ENCODE assay signal across 8 mouse cellular contexts in the genomic region with DNA sequence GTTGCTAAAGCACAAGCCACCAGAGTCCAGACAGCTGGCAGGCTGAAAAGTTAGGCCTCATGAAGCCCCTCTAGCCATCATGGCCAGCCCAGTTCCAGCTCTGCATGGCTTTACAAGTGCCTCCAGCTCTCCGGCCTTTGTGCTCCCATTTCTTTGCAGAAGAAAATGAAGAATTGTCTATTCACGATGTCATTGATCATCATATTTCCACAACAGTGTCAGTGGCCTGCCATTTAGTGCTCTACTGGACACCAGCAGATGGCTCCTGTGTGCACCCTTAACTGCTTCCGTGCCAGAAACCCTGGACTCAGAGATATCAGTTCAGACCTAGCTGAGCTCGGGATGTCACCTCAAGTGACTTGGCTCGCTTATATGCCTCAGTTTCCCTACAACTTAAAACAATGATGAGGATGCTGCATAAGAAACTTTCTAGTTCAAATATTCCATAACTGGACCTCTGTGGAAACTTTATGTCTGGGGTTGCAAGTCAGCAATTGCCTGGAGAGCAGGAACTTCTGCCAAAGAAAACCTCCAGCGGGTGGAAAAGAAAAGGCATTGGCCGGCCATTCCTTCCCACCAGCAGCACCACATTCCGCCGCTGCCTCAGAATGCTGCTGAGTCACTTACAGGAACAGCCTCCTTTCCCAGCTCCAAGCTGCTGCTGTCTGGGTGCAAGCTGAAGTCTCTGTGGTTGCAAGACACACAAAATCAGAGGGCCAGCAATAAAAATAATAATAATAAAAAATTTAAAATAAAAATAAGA.
DNase-seq lines count a peak whose midpoint lies in the region; ATAC-seq and TF ChIP-seq lines count a peak whose summit lies in the region.

No protein-coding gene starts in this region.

- TF ChIP-seq CTCF in forebrain, postnatal 0 days (IDR thresholded peaks at IDR 0.05; ENCODE audit: low read depth), result peak; percentile 16

- H3K27ac ChIP-seq in forebrain, postnatal 0 days (ENCODE audit: low read depth, low read length), result no peak overlapping the region
- no peak overlapping the region for H3K27ac ChIP-seq in forebrain, embryonic 12.5 days

- no peaks in the 10 kb centered on the region for H3K9me3 ChIP-seq in forebrain, postnatal 0 days (ENCODE audit: low read length)
- H3K9me3 ChIP-seq in forebrain, embryonic 12.5 days, result no peaks in the 10 kb centered on the region

- no peaks in the 10 kb centered on the region for H3K36me3 ChIP-seq in forebrain, postnatal 0 days (ENCODE audit: insufficient read depth)
- no peaks in the 10 kb centered on the region for H3K36me3 ChIP-seq in forebrain, embryonic 12.5 days (replicated peaks)

- no peak overlapping the region for H3K4me2 ChIP-seq in forebrain, postnatal 0 days (ENCODE audit: low read depth)
- H3K4me2 ChIP-seq in forebrain, embryonic 12.5 days, result no peak overlapping the region

- no peak for DNase-seq in forebrain, postnatal 0 days
- DNase-seq in retina, embryonic 14.5 days (ENCODE audit: low spot score), result peak; percentile 16
- DNase-seq in retina, postnatal 1 day, result no peak
- peak; percentile 28 to 42 for DNase-seq in heart, postnatal 36 days
- peak; percentile 28 to 69 for DNase-seq in lung, postnatal 4 days
- DNase-seq in thymus, postnatal 0 days (ENCODE audit: low spot score), result no peak
- no peak for DNase-seq in layer of hippocampus, adult 11-12 months (ENCODE audit: low spot score)

- WGBS in forebrain, postnatal 0 days, result 81% methylated on average over 9 of the region's 9 CpGs
- WGBS in forebrain, embryonic 12.5 days, result 80% methylated on average over 9 of the region's 9 CpGs

- no peaks in the 10 kb centered on the region for H3K27me3 ChIP-seq in forebrain, postnatal 0 days (ENCODE audit: insufficient read depth, low read length)
- no peaks in the 10 kb centered on the region for H3K27me3 ChIP-seq in forebrain, embryonic 12.5 days

- intact Hi-C loops in heart, postnatal 36 days (cut with DNase I), result no loop called here

- H3K4me3 ChIP-seq in forebrain, postnatal 0 days (ENCODE audit: low read depth, low read length), result no peak overlapping the region
- no peak overlapping the region for H3K4me3 ChIP-seq in forebrain, embryonic 12.5 days (replicated peaks)

- no peak overlapping the region for H3K9ac ChIP-seq in forebrain, postnatal 0 days
- no peak overlapping the region for H3K9ac ChIP-seq in forebrain, embryonic 12.5 days

- no peak for ATAC-seq in forebrain, postnatal 0 days
- ATAC-seq in forebrain, embryonic 12.5 days (ENCODE audit: low FRiP score), result no peak

- H3K4me1 ChIP-seq in forebrain, postnatal 0 days (ENCODE audit: insufficient read depth), result peaks cover 3% of the 10 kb centered on the region; the same call in 1 of the 2 replicates
- peaks cover 13% of the 10 kb centered on the region for H3K4me1 ChIP-seq in forebrain, embryonic 12.5 days

Comparison
In these comparisons a context has a peak if more than half of its experiments do, and no peak if none do; other contexts are left out.
1. DNase-seq: peak in retina, embryonic 14.5 days (single experiment), heart, postnatal 36 days (2 of 2) and lung, postnatal 4 days (2 of 2); none in forebrain, postnatal 0 days (single experiment), retina, postnatal 1 day (single experiment), thymus, postnatal 0 days (single experiment) and layer of hippocampus, adult 11-12 months (single experiment).